Mouse (Mus musculus): Measurements from ENCODE around the gene Tmem164. TPM values are rescaled to one million over a fixed set of nuclear protein-coding genes. Genes with fewer than 3 reads are reported as not detected.

Tmem164 gene
- polyA plus RNA-seq, 1 experiment = 14.5 TPM

- Histone ChIP-seq H3K4me3 (no peak overlapping the region), H3K36me3 (ENCODE audit: control insufficient read depth, insufficient read depth) (no peaks in the 10 kb centered on the region), H3ac (ENCODE audit: control insufficient read depth, insufficient read length) (no peak overlapping the region), H3K79me2 (ENCODE audit: control insufficient read depth, insufficient read depth) (no peaks in the 10 kb centered on the region), H3K4me2 (ENCODE audit: low read depth) (no peak overlapping the region), H3K27me3 (ENCODE audit: control insufficient read depth, insufficient read depth, insufficient read length) (no peaks in the 10 kb centered on the region)
- TF ChIP-seq POLR2A (IDR thresholded peaks at IDR 0.05; ENCODE audit: insufficient read length, low read depth) (no peak), TCF3 (IDR thresholded peaks at IDR 0.05; ENCODE audit: insufficient read length, low read depth) (no peak), CEBPB (IDR thresholded peaks at IDR 0.05; ENCODE audit: insufficient read depth, poor library complexity, severe bottlenecking) (no peak), SRF (IDR thresholded peaks at IDR 0.05; ENCODE audit: control insufficient read depth, insufficient read length, low read depth) (no peak), REST (IDR thresholded peaks at IDR 0.05; ENCODE audit: insufficient read depth, insufficient read length) (no peak), MYOD1 (IDR thresholded peaks at IDR 0.05; ENCODE audit: control insufficient read depth in 1 of 3, insufficient read length in 2 of 3, low read depth in 2 of 3) (no peak), TCF12 (IDR thresholded peaks at IDR 0.05; ENCODE audit: insufficient read depth, poor library complexity, severe bottlenecking) (no peak)
Observed at GRCm38 (mm10) chrX:142813146-142813545, 131.9 kb downstream of the Tmem164 start.

- H3K27me3 ChIP-seq (ENCODE audit: control insufficient read depth, insufficient read depth, insufficient read length) = no peaks in the 10 kb centered on the region
- no peak overlapping the region for H3K4me3 ChIP-seq
- H3ac ChIP-seq (ENCODE audit: control insufficient read depth, insufficient read length) = no peak overlapping the region
- H3K36me3 ChIP-seq (ENCODE audit: control insufficient read depth, insufficient read depth) = no peaks in the 10 kb centered on the region
- H3K4me2 ChIP-seq (ENCODE audit: low read depth) = no peak overlapping the region
- no peaks in the 10 kb centered on the region for H3K79me2 ChIP-seq (ENCODE audit: control insufficient read depth, insufficient read depth)
- no peak for TF ChIP-seq CEBPB (IDR thresholded peaks at IDR 0.05; ENCODE audit: insufficient read depth, poor library complexity, severe bottlenecking)
- TF ChIP-seq E2F4 (IDR thresholded peaks at IDR 0.05; ENCODE audit: insufficient read depth) = no peak
- no peak for TF ChIP-seq REST (IDR thresholded peaks at IDR 0.05; ENCODE audit: insufficient read depth, insufficient read length)
- no peak for TF ChIP-seq TCF12 (IDR thresholded peaks at IDR 0.05; ENCODE audit: insufficient read depth, poor library complexity, severe bottlenecking)
- TF ChIP-seq SRF (IDR thresholded peaks at IDR 0.05; ENCODE audit: control insufficient read depth, insufficient read length, low read depth) = no peak
- no peak for TF ChIP-seq MYOG (IDR thresholded peaks at IDR 0.05; ENCODE audit: control insufficient read depth in 1 of 3, insufficient read depth in 1 of 3, insufficient read length in 2 of 3, low read depth in 2 of 3)
- no peak for TF ChIP-seq MAX (IDR thresholded peaks at IDR 0.05; ENCODE audit: low read depth)
- TF ChIP-seq TCF3 (IDR thresholded peaks at IDR 0.05; ENCODE audit: insufficient read length, low read depth) = no peak
- TF ChIP-seq POLR2AphosphoS2 (IDR thresholded peaks at IDR 0.05; ENCODE audit: insufficient read length, low read depth) = no peak
- no peak for TF ChIP-seq USF1 (IDR thresholded peaks at IDR 0.05; ENCODE audit: low read depth)
- TF ChIP-seq MYOD1 (IDR thresholded peaks at IDR 0.05; ENCODE audit: control insufficient read depth in 1 of 3, insufficient read length in 2 of 3, low read depth in 2 of 3) = no peak
- no peak for TF ChIP-seq POLR2A (IDR thresholded peaks at IDR 0.05; ENCODE audit: insufficient read length, low read depth)
Observed at GRCm38 (mm10) chrX:142818057-142818682, 137.0 kb downstream of the Tmem164 start.

GRCm38 (mm10) chrX:142821239-142821638 lies 140.0 kb downstream of the Tmem164 start:
- no peaks in the 10 kb centered on the region for H3K36me3 ChIP-seq (ENCODE audit: control insufficient read depth, insufficient read depth)
- no peaks in the 10 kb centered on the region for H3K27me3 ChIP-seq (ENCODE audit: control insufficient read depth, insufficient read depth, insufficient read length)
- TF ChIP-seq POLR2A (IDR thresholded peaks at IDR 0.05; ENCODE audit: insufficient read length, low read depth) = no peak
- no peak for TF ChIP-seq CEBPB (IDR thresholded peaks at IDR 0.05; ENCODE audit: insufficient read depth, poor library complexity, severe bottlenecking)
- TF ChIP-seq MAX (IDR thresholded peaks at IDR 0.05; ENCODE audit: low read depth) = no peak
- TF ChIP-seq REST (IDR thresholded peaks at IDR 0.05; ENCODE audit: insufficient read depth, insufficient read length) = no peak
- TF ChIP-seq E2F4 (IDR thresholded peaks at IDR 0.05; ENCODE audit: insufficient read depth) = no peak
- no peak for TF ChIP-seq SRF (IDR thresholded peaks at IDR 0.05; ENCODE audit: control insufficient read depth, insufficient read length, low read depth)
- TF ChIP-seq TCF12 (IDR thresholded peaks at IDR 0.05; ENCODE audit: insufficient read depth, poor library complexity, severe bottlenecking) = no peak
- H3K4me2 ChIP-seq (ENCODE audit: low read depth) = no peak overlapping the region
- H3ac ChIP-seq (ENCODE audit: control insufficient read depth, insufficient read length) = no peak overlapping the region
- H3K79me2 ChIP-seq (ENCODE audit: control insufficient read depth, insufficient read depth) = no peaks in the 10 kb centered on the region
- H3K4me3 ChIP-seq = no peak overlapping the region

- no peaks in the 10 kb centered on the region for H3K79me2 ChIP-seq (ENCODE audit: control insufficient read depth, insufficient read depth)
- no peaks in the 10 kb centered on the region for H3K36me3 ChIP-seq (ENCODE audit: control insufficient read depth, insufficient read depth)
- no peak overlapping the region for H3ac ChIP-seq (ENCODE audit: control insufficient read depth, insufficient read length)
- no peaks in the 10 kb centered on the region for H3K27me3 ChIP-seq (ENCODE audit: control insufficient read depth, insufficient read depth, insufficient read length)
- no peak for TF ChIP-seq CEBPB (IDR thresholded peaks at IDR 0.05; ENCODE audit: insufficient read depth, poor library complexity, severe bottlenecking)
- no peak for TF ChIP-seq SRF (IDR thresholded peaks at IDR 0.05; ENCODE audit: control insufficient read depth, insufficient read length, low read depth)
- no peak for TF ChIP-seq TCF12 (IDR thresholded peaks at IDR 0.05; ENCODE audit: insufficient read depth, poor library complexity, severe bottlenecking)
- TF ChIP-seq TCF3 (IDR thresholded peaks at IDR 0.05; ENCODE audit: insufficient read length, low read depth) = no peak
- no peak for TF ChIP-seq POLR2AphosphoS2 (IDR thresholded peaks at IDR 0.05; ENCODE audit: insufficient read length, low read depth)
- no peak for TF ChIP-seq POLR2A (IDR thresholded peaks at IDR 0.05; ENCODE audit: insufficient read length, low read depth)
- no peak for TF ChIP-seq MYOD1 (IDR thresholded peaks at IDR 0.05; ENCODE audit: control insufficient read depth in 1 of 3, insufficient read length in 2 of 3, low read depth in 2 of 3)
- TF ChIP-seq MYOG (IDR thresholded peaks at IDR 0.05; ENCODE audit: control insufficient read depth in 1 of 3, insufficient read depth in 1 of 3, insufficient read length in 2 of 3, low read depth in 2 of 3) = no peak
- TF ChIP-seq E2F4 (IDR thresholded peaks at IDR 0.05; ENCODE audit: insufficient read depth) = no peak
- TF ChIP-seq REST (IDR thresholded peaks at IDR 0.05; ENCODE audit: insufficient read depth, insufficient read length) = no peak
- no peak overlapping the region for H3K4me2 ChIP-seq (ENCODE audit: low read depth)
- no peak overlapping the region for H3K4me3 ChIP-seq
Observed at GRCm38 (mm10) chrX:142821846-142822245, 140.6 kb downstream of the Tmem164 start.

- no peak overlapping the region for H3K4me3 ChIP-seq
- no peaks in the 10 kb centered on the region for H3K36me3 ChIP-seq (ENCODE audit: control insufficient read depth, insufficient read depth)
- H3K79me2 ChIP-seq (ENCODE audit: control insufficient read depth, insufficient read depth) = no peaks in the 10 kb centered on the region
- no peak overlapping the region for H3K4me2 ChIP-seq (ENCODE audit: low read depth)
- H3K27me3 ChIP-seq (ENCODE audit: control insufficient read depth, insufficient read depth, insufficient read length) = no peaks in the 10 kb centered on the region
- TF ChIP-seq USF1 (IDR thresholded peaks at IDR 0.05; ENCODE audit: low read depth) = no peak
- no peak for TF ChIP-seq E2F4 (IDR thresholded peaks at IDR 0.05; ENCODE audit: insufficient read depth)
- no peak for TF ChIP-seq MYOG (IDR thresholded peaks at IDR 0.05; ENCODE audit: control insufficient read depth in 1 of 3, insufficient read depth in 1 of 3, insufficient read length in 2 of 3, low read depth in 2 of 3)
- no peak for TF ChIP-seq TCF3 (IDR thresholded peaks at IDR 0.05; ENCODE audit: insufficient read length, low read depth)
- no peak for TF ChIP-seq MYOD1 (IDR thresholded peaks at IDR 0.05; ENCODE audit: control insufficient read depth in 1 of 3, insufficient read length in 2 of 3, low read depth in 2 of 3)
- no peak for TF ChIP-seq POLR2A (IDR thresholded peaks at IDR 0.05; ENCODE audit: insufficient read length, low read depth)
- no peak for TF ChIP-seq TCF12 (IDR thresholded peaks at IDR 0.05; ENCODE audit: insufficient read depth, poor library complexity, severe bottlenecking)
- no peak for TF ChIP-seq POLR2AphosphoS2 (IDR thresholded peaks at IDR 0.05; ENCODE audit: insufficient read length, low read depth)
- no peak for TF ChIP-seq SRF (IDR thresholded peaks at IDR 0.05; ENCODE audit: control insufficient read depth, insufficient read length, low read depth)
- TF ChIP-seq CEBPB (IDR thresholded peaks at IDR 0.05; ENCODE audit: insufficient read depth, poor library complexity, severe bottlenecking) = no peak
- no peak for TF ChIP-seq MAX (IDR thresholded peaks at IDR 0.05; ENCODE audit: low read depth)
- TF ChIP-seq REST (IDR thresholded peaks at IDR 0.05; ENCODE audit: insufficient read depth, insufficient read length) = no peak
- H3ac ChIP-seq (ENCODE audit: control insufficient read depth, insufficient read length) = no peak overlapping the region
Observed at GRCm38 (mm10) chrX:142825309-142825708, 144.1 kb downstream of the Tmem164 start.

Data from myocyte (in vitro differentiated cells).